Mouse (Mus musculus): Measurements from ENCODE around the gene Mier2. TPM values are rescaled to one million over a fixed set of nuclear protein-coding genes. Genes with fewer than 3 reads are reported as not detected.

Mier2 gene
- polyA plus RNA-seq, 2 experiments = 56.5 to 162 TPM

- no peak for TF ChIP-seq POLR2A (IDR thresholded peaks at IDR 0.05; ENCODE audit: borderline replicate concordance, extremely low read depth, insufficient read depth, insufficient read length)
- peak; percentile 52 for DNase-seq (ENCODE audit: low spot score)
Measured at GRCm38 (mm10) chr10:79533126-79533911, 21.7 kb downstream of the Mier2 start, which contains the start of gene Plpp2. Gene Plpp2, minus strand, starts transcription at chr10:79533796.

GRCm38 (mm10) chr10:79532678-79533077, 22.3 kb downstream of the Mier2 start:
- peak overlapping the region; percentile 98 for H3K4me2 ChIP-seq (replicated peaks; ENCODE audit: low read depth, low read length, severe bottlenecking)
- H3K4me3 ChIP-seq (replicated peaks; ENCODE audit: low read length) = peak overlapping the region; percentile 61
- H3K9me3 ChIP-seq (ENCODE audit: control insufficient read depth, low read length) = no peaks in the 10 kb centered on the region
- no peaks in the 10 kb centered on the region for H3K27me3 ChIP-seq (ENCODE audit: control insufficient read depth, insufficient read depth, low read length)
- peaks cover 2% of the 10 kb centered on the region; the same call in 1 of the 2 replicates for H3K36me3 ChIP-seq (ENCODE audit: control insufficient read depth, insufficient read depth, low read length)
- DNase-seq (ENCODE audit: low spot score) (no peak), ATAC-seq (ENCODE audit: low FRiP score, low read depth) (no peak)
- H3K4me1 ChIP-seq (ENCODE audit: control insufficient read depth, insufficient read depth, low read length) = peaks cover 7% of the 10 kb centered on the region; the same call in 1 of the 2 replicates
- H3K9ac ChIP-seq (ENCODE audit: low read depth, low read length, severe bottlenecking) = peak overlapping the region; percentile 61
- no peak overlapping the region for H3K27ac ChIP-seq (replicated peaks; ENCODE audit: low read depth, low read length)
- TF ChIP-seq POLR2A (IDR thresholded peaks at IDR 0.05; ENCODE audit: borderline replicate concordance, extremely low read depth, insufficient read depth, insufficient read length) = no peak
- 31% methylated on average over 3 of the region's 3 CpGs for WGBS

More at GRCm38 (mm10) chr10:79533126-79533911, 21.7 kb downstream of the Mier2 start, which contains the start of gene Plpp2:
- Histone ChIP-seq H3K36me3 (ENCODE audit: control insufficient read depth, insufficient read depth, low read length) (peaks cover 4% of the 10 kb centered on the region; the same call in 1 of the 2 replicates), H3K27me3 (ENCODE audit: control insufficient read depth, insufficient read depth, low read length) (no peaks in the 10 kb centered on the region), H3K4me3 (replicated peaks; ENCODE audit: low read length) (peak within 1 kb of the TSS; percentile 61), H3K9me3 (ENCODE audit: control insufficient read depth, low read length) (no peaks in the 10 kb centered on the region), H3K4me2 (replicated peaks; ENCODE audit: low read depth, low read length, severe bottlenecking) (peak within 1 kb of the TSS; percentile 98), H3K4me1 (ENCODE audit: control insufficient read depth, insufficient read depth, low read length) (peaks cover 7% of the 10 kb centered on the region; the same call in 1 of the 2 replicates), H3K9ac (ENCODE audit: low read depth, low read length, severe bottlenecking) (peak within 1 kb of the TSS; percentile 61), H3K27ac (replicated peaks; ENCODE audit: low read depth, low read length) (no peak within 1 kb of the TSS)
- WGBS = under 1% methylated on average over 48 of the region's 52 CpGs
- peak; percentile 62 for ATAC-seq (ENCODE audit: low FRiP score, low read depth)

- H3K27ac ChIP-seq (replicated peaks; ENCODE audit: low read depth, low read length) = no peak overlapping the region
- peaks cover 8% of the 10 kb centered on the region; the same call in 1 of the 2 replicates for H3K36me3 ChIP-seq (ENCODE audit: control insufficient read depth, insufficient read depth, low read length)
- ATAC-seq (ENCODE audit: low FRiP score, low read depth) = no peak
- TF ChIP-seq POLR2A (IDR thresholded peaks at IDR 0.05; ENCODE audit: borderline replicate concordance, extremely low read depth, insufficient read depth, insufficient read length) = no peak
- no peaks in the 10 kb centered on the region for H3K9me3 ChIP-seq (ENCODE audit: control insufficient read depth, low read length)
- H3K4me3 ChIP-seq (replicated peaks; ENCODE audit: low read length) = no peak overlapping the region
- no peak overlapping the region for H3K9ac ChIP-seq (ENCODE audit: low read depth, low read length, severe bottlenecking)
- H3K4me1 ChIP-seq (ENCODE audit: control insufficient read depth, insufficient read depth, low read length) = peaks cover 7% of the 10 kb centered on the region; the same call in 1 of the 2 replicates
- no peak overlapping the region for H3K4me2 ChIP-seq (replicated peaks; ENCODE audit: low read depth, low read length, severe bottlenecking)
- H3K27me3 ChIP-seq (ENCODE audit: control insufficient read depth, insufficient read depth, low read length) = no peaks in the 10 kb centered on the region
- 76% methylated on average over 3 of the region's 3 CpGs for WGBS
- DNase-seq (ENCODE audit: low spot score) = no peak
Measured at GRCm38 (mm10) chr10:79531593-79531992, 23.4 kb downstream of the Mier2 start.

- DNase-seq (ENCODE audit: low spot score) (no peak), ATAC-seq (ENCODE audit: low FRiP score, low read depth) (no peak)
- Histone ChIP-seq H3K9me3 (ENCODE audit: control insufficient read depth, low read length) (no peaks in the 10 kb centered on the region), H3K4me3 (replicated peaks; ENCODE audit: low read length) (no peak overlapping the region), H3K4me2 (replicated peaks; ENCODE audit: low read depth, low read length, severe bottlenecking) (no peak overlapping the region), H3K4me1 (ENCODE audit: control insufficient read depth, insufficient read depth, low read length) (peaks cover 7% of the 10 kb centered on the region; the same call in 1 of the 2 replicates), H3K36me3 (ENCODE audit: control insufficient read depth, insufficient read depth, low read length) (peaks cover 8% of the 10 kb centered on the region; the same call in 1 of the 2 replicates), H3K27me3 (ENCODE audit: control insufficient read depth, insufficient read depth, low read length) (no peaks in the 10 kb centered on the region), H3K9ac (ENCODE audit: low read depth, low read length, severe bottlenecking) (no peak overlapping the region), H3K27ac (replicated peaks; ENCODE audit: low read depth, low read length) (no peak overlapping the region)
- no peak for TF ChIP-seq POLR2A (IDR thresholded peaks at IDR 0.05; ENCODE audit: borderline replicate concordance, extremely low read depth, insufficient read depth, insufficient read length)
- whole genome bisulfite sequencing = 97% methylated on average over 13 of the region's 13 CpGs
Measured at GRCm38 (mm10) chr10:79530721-79531120, 24.3 kb downstream of the Mier2 start.

- ATAC-seq (ENCODE audit: low FRiP score, low read depth) (no peak), DNase-seq (ENCODE audit: low spot score) (no peak)
- WGBS = 74% methylated on average over 8 of the region's 8 CpGs
Measured at GRCm38 (mm10) chr10:79530241-79530640, 24.8 kb downstream of the Mier2 start.

More at GRCm38 (mm10) chr10:79530241-79530640, 24.8 kb downstream of the Mier2 start:
- Histone ChIP-seq H3K9ac (ENCODE audit: low read depth, low read length, severe bottlenecking) (no peak overlapping the region), H3K9me3 (ENCODE audit: control insufficient read depth, low read length) (no peaks in the 10 kb centered on the region), H3K4me2 (replicated peaks; ENCODE audit: low read depth, low read length, severe bottlenecking) (no peak overlapping the region), H3K36me3 (ENCODE audit: control insufficient read depth, insufficient read depth, low read length) (peaks cover 8% of the 10 kb centered on the region; the same call in 1 of the 2 replicates), H3K4me1 (ENCODE audit: control insufficient read depth, insufficient read depth, low read length) (peaks cover 7% of the 10 kb centered on the region; the same call in 1 of the 2 replicates), H3K4me3 (replicated peaks; ENCODE audit: low read length) (no peak overlapping the region), H3K27me3 (ENCODE audit: control insufficient read depth, insufficient read depth, low read length) (no peaks in the 10 kb centered on the region), H3K27ac (replicated peaks; ENCODE audit: low read depth, low read length) (no peak overlapping the region)
- TF ChIP-seq POLR2A (IDR thresholded peaks at IDR 0.05; ENCODE audit: borderline replicate concordance, extremely low read depth, insufficient read depth, insufficient read length) = no peak
